In genomic region chr12:41033196-41033595, GRCm38 (mm10) we compare ENCODE assay signal across 14 mouse cellular contexts. TPM values are rescaled to one million over a fixed set of nuclear protein-coding genes. Genes with fewer than 3 reads are reported as not detected.
DNase-seq lines count a peak whose midpoint lies in the region; ATAC-seq and TF ChIP-seq lines count a peak whose summit lies in the region.
"Had no signal": no experiment of that assay in that cellular context is flagged by ENCODE, and none has a peak within 500 bp of the region (broad histone marks: within the 10 kb centered on the region; RNA-seq: fewer than 3 reads in every experiment).

No protein-coding gene starts in this region.

- intact Hi-C loops in gastrocnemius, postnatal 14 days (cut with DNase I; ENCODE audit: low total_unique reads): no loop called here

- WGBS in forebrain, embryonic 15.5 days: 72% methylated on average over 3 of the region's 3 CpGs
- 96% methylated on average over 3 of the region's 3 CpGs for WGBS in forebrain, embryonic 12.5 days
- 78% methylated on average over 3 of the region's 3 CpGs for WGBS in kidney, adult 2 months

- no peaks in the 10 kb centered on the region for H3K36me3 ChIP-seq in forebrain, embryonic 15.5 days
- no peaks in the 10 kb centered on the region for H3K36me3 ChIP-seq in forebrain, embryonic 12.5 days (replicated peaks)
- no peaks in the 10 kb centered on the region for H3K36me3 ChIP-seq in kidney, adult 2 months (ENCODE audit: control insufficient read depth, insufficient read depth, low read length)
- H3K36me3 ChIP-seq: heart, embryonic 13.5 days; limb, embryonic 15.5 days; midbrain, embryonic 12.5 days; neural tube, embryonic 13.5 days had no signal

- no peak overlapping the region for H3K4me3 ChIP-seq in forebrain, embryonic 15.5 days
- H3K4me3 ChIP-seq in forebrain, embryonic 12.5 days (replicated peaks): no peak overlapping the region
- H3K4me3 ChIP-seq in kidney, adult 2 months (ENCODE audit: insufficient read depth, low read depth, low read length): no peak overlapping the region
- no peak overlapping the region for H3K4me3 ChIP-seq in brown adipose tissue, adult 24 weeks (ENCODE audit: insufficient read depth, low read depth, low read length)
- H3K4me3 ChIP-seq: heart, embryonic 13.5 days; limb, embryonic 15.5 days; midbrain, embryonic 12.5 days; neural tube, embryonic 13.5 days had no signal

- no peaks in the 10 kb centered on the region for H3K9me3 ChIP-seq in forebrain, embryonic 15.5 days
- H3K9me3 ChIP-seq in forebrain, embryonic 12.5 days: no peaks in the 10 kb centered on the region
- H3K9me3 ChIP-seq: heart, embryonic 13.5 days; limb, embryonic 15.5 days; midbrain, embryonic 12.5 days had no signal

- peak; percentile 17 for DNase-seq in kidney, adult 2 months
- no peak for DNase-seq in kidney, adult 11 months
- DNase-seq in cerebellum, postnatal 36 days: peak; percentile 61 to 62
- no peak for DNase-seq in gastrocnemius, postnatal 14 days
- no peak for DNase-seq in spleen, postnatal 4 days (ENCODE audit: low spot score in 2 of 2)
- DNase-seq: right cerebral cortex, postnatal 14 days; thymus, postnatal 14 days had no signal

- no peaks in the 10 kb centered on the region for H3K27me3 ChIP-seq in forebrain, embryonic 15.5 days
- no peaks in the 10 kb centered on the region for H3K27me3 ChIP-seq in forebrain, embryonic 12.5 days
- no peaks in the 10 kb centered on the region for H3K27me3 ChIP-seq in kidney, adult 2 months (replicated peaks; ENCODE audit: control insufficient read depth, insufficient read depth, low read length)
- H3K27me3 ChIP-seq: heart, embryonic 13.5 days; limb, embryonic 15.5 days; midbrain, embryonic 12.5 days; neural tube, embryonic 13.5 days had no signal

- H3K4me1 ChIP-seq in forebrain, embryonic 15.5 days: no peaks in the 10 kb centered on the region
- no peaks in the 10 kb centered on the region for H3K4me1 ChIP-seq in forebrain, embryonic 12.5 days
- H3K4me1 ChIP-seq in kidney, adult 2 months (ENCODE audit: control insufficient read depth, insufficient read depth, low read length): no peaks in the 10 kb centered on the region
- H3K4me1 ChIP-seq in brown adipose tissue, adult 24 weeks (ENCODE audit: control insufficient read depth, insufficient read depth, insufficient read length, low read length): peaks cover 4% of the 10 kb centered on the region; the same call in 1 of the 2 replicates
- H3K4me1 ChIP-seq: heart, embryonic 13.5 days; limb, embryonic 15.5 days; midbrain, embryonic 12.5 days; neural tube, embryonic 13.5 days had no signal

- H3K27ac ChIP-seq in forebrain, embryonic 15.5 days (replicated peaks): no peak overlapping the region
- H3K27ac ChIP-seq in forebrain, embryonic 12.5 days: no peak overlapping the region
- no peak overlapping the region for H3K27ac ChIP-seq in kidney, adult 2 months (ENCODE audit: insufficient read depth, low read depth, low read length)
- peak overlapping the region; percentile 48; the same call in 1 of the 2 replicates for H3K27ac ChIP-seq in brown adipose tissue, adult 24 weeks (replicated peaks; ENCODE audit: low read depth, low read length)
- H3K27ac ChIP-seq: heart, embryonic 13.5 days; limb, embryonic 15.5 days; midbrain, embryonic 12.5 days; neural tube, embryonic 13.5 days had no signal

- no peak for TF ChIP-seq CTCF in kidney, adult 2 months (conservative IDR thresholded peaks at IDR 0.05; ENCODE audit: insufficient read depth, insufficient read length, low read depth, low read length)

- H3K9ac ChIP-seq in forebrain, embryonic 15.5 days (replicated peaks): no peak overlapping the region
- H3K9ac ChIP-seq in forebrain, embryonic 12.5 days: no peak overlapping the region
- H3K9ac ChIP-seq: heart, embryonic 13.5 days; limb, embryonic 15.5 days; midbrain, embryonic 12.5 days; neural tube, embryonic 13.5 days had no signal

- H3K4me2 ChIP-seq in forebrain, embryonic 15.5 days (replicated peaks): no peak overlapping the region
- H3K4me2 ChIP-seq in forebrain, embryonic 12.5 days: no peak overlapping the region
- H3K4me2 ChIP-seq: heart, embryonic 13.5 days; limb, embryonic 15.5 days; midbrain, embryonic 12.5 days; neural tube, embryonic 13.5 days had no signal

- TF ChIP-seq POLR2A in kidney, adult 2 months (IDR thresholded peaks at IDR 0.05; ENCODE audit: low read depth, low read length): no peak

- peak; percentile 41; the same call in 1 of the 2 replicates for ATAC-seq in forebrain, embryonic 15.5 days (replicated peaks)
- no peak for ATAC-seq in forebrain, embryonic 12.5 days (ENCODE audit: low FRiP score)

RNA-seq across cellular contexts. Expression of gene Immp2l, which starts 9.3 kb away (rescaled TPM):
- 4.3 and 5.6 TPM in 2 replicates for polyA plus RNA-seq in forebrain, embryonic 15.5 days (2015; fragmentation: Nextera tagmentation; extraction: Ambion mirVana)
- polyA plus RNA-seq in forebrain, embryonic 12.5 days (2016; fragmentation: Nextera tagmentation; extraction: Ambion mirVana): 5.9 and 8.0 TPM in 2 replicates
- 11.7 and 14.8 TPM in 2 replicates for polyA plus RNA-seq in kidney, adult 2 months (2012; rRNA removed)
- 129 and 204 TPM in 2 replicates for polyA plus RNA-seq in brown adipose tissue, adult 24 weeks (2012; ENCODE audit: insufficient read depth, insufficient read length, missing spikeins)
- total RNA-seq in gastrocnemius, postnatal 14 days (2021): 1 to 10 TPM; 7.1 to 8.8 TPM

Comparison
In these comparisons a context has a peak if more than half of its experiments do, and no peak if none do; other contexts are left out.
1. DNase-seq: peak in kidney, adult 2 months (single experiment) and cerebellum, postnatal 36 days (2 of 2); none in kidney, adult 11 months (single experiment), gastrocnemius, postnatal 14 days (single experiment) and spleen, postnatal 4 days (0 of 2).